Mouse (Mus musculus): ENCODE results near the gene Prdx2. TPM values are rescaled to one million over a fixed set of nuclear protein-coding genes. Genes with fewer than 3 reads are reported as not detected.

Prdx2 gene
- polyA plus RNA-seq, 1 experiment, result 164 TPM

DNA sequence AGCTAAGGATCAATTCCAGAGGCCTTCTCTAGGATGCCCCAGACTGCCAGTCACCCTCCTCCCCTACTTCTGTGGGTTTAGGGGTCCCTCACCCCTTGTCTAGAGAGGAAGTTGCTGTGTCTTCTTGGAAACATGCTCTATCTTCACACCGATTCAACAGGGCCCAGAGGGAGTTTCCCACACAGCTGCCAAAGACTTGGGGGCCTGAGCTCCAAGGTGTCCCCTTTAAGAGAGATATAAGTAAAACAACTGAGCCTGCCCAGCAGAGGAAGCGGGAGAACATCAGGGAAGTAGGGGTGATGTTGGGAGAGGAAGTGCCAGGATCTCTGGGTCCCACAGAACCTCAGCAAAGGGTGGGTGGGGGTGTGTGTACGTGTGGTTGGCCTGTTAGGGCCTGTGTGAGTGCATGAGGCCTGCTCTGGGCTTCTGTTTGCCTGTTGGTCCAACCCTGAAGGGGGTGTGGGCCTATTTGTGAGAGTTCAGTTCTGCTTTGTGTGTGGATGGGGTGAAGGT lies 13.2 kb downstream of the Prdx2 start:
- DNase-seq (ENCODE audit: low read depth in 1 of 2, low spot score in 2 of 2), result no peak
- H3K4me3 ChIP-seq (ENCODE audit: extremely low read depth, insufficient read depth, insufficient read length), result no peak overlapping the region
- TF ChIP-seq POLR2A (IDR thresholded peaks at IDR 0.05; ENCODE audit: low read depth, low read length) (no peak), CTCF (IDR thresholded peaks at IDR 0.05; ENCODE audit: extremely low read depth, insufficient read depth, insufficient read length, insufficient replicate concordance) (no peak)
- H3K36me3 ChIP-seq (ENCODE audit: control insufficient read depth, insufficient read depth, low read length), result no peaks in the 10 kb centered on the region
- peak overlapping the region; percentile 78 for H3K27ac ChIP-seq (ENCODE audit: insufficient read depth, low read length)
- 14% methylated on average over 3 of the region's 3 CpGs for WGBS
- H3K27me3 ChIP-seq (ENCODE audit: control insufficient read depth, insufficient read depth, low read length), result no peaks in the 10 kb centered on the region
- peaks cover 37% of the 10 kb centered on the region for H3K4me1 ChIP-seq (ENCODE audit: control insufficient read depth, insufficient read depth, insufficient read length)

DNA sequence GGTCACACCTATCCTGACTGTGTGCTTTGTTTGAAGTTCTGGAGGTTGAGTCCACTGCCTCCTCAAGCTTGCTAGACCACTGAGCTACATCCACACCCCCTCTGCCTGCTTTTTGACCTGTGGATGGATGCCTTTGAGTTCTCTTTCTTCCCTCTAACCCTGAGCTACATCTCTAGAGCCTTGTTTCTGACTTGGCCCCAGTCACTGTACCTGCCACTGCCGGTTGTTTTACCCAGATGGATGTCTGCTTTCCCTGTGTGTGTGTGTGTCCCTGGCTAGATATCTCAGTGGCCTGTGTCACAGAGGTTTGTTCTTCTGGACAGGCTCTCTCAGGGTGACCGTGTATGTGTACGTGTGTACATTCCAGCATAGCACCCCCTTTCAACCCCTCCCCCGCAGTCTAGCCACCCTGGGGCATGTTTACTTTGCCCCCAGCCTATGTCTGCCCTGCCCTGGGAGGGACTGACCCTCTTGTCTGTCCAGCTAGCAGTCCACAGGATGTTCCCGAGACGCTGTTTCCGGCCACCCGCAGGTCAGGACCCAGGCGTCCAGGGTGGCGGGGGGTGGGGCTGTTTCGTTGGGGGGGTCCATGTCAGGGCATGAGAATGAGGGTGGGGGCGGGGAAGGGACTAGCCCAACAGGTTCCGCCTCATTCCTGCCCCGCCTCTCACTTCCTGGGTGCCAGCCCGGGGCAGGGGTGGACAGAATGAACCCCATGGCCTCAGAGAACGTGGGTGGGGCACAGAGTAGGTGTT lies 15.1 kb downstream of the Prdx2 start:
- H3K4me3 ChIP-seq (ENCODE audit: extremely low read depth, insufficient read depth, insufficient read length), result no peak overlapping the region
- peak in 1 of 2 experiments; percentile 40 for DNase-seq (ENCODE audit: low read depth in 1 of 2, low spot score in 2 of 2)
- H3K27ac ChIP-seq (ENCODE audit: insufficient read depth, low read length), result peak overlapping the region; percentile 89
- TF ChIP-seq POLR2A (IDR thresholded peaks at IDR 0.05; ENCODE audit: low read depth, low read length), result no peak
- no peak for TF ChIP-seq CTCF (IDR thresholded peaks at IDR 0.05; ENCODE audit: extremely low read depth, insufficient read depth, insufficient read length, insufficient replicate concordance)
- no peaks in the 10 kb centered on the region for H3K36me3 ChIP-seq (ENCODE audit: control insufficient read depth, insufficient read depth, low read length)
- peaks cover 35% of the 10 kb centered on the region for H3K4me1 ChIP-seq (ENCODE audit: control insufficient read depth, insufficient read depth, insufficient read length)
- H3K27me3 ChIP-seq (ENCODE audit: control insufficient read depth, insufficient read depth, low read length), result no peaks in the 10 kb centered on the region
- 33% methylated on average over 16 of the region's 16 CpGs for WGBS

GRCm38 (mm10) chr8:84985049-84985683 lies 15.8 kb downstream of the Prdx2 start:
- no peak for TF ChIP-seq POLR2A (IDR thresholded peaks at IDR 0.05; ENCODE audit: low read depth, low read length)
- TF ChIP-seq CTCF (IDR thresholded peaks at IDR 0.05; ENCODE audit: extremely low read depth, insufficient read depth, insufficient read length, insufficient replicate concordance), result no peak

DNA sequence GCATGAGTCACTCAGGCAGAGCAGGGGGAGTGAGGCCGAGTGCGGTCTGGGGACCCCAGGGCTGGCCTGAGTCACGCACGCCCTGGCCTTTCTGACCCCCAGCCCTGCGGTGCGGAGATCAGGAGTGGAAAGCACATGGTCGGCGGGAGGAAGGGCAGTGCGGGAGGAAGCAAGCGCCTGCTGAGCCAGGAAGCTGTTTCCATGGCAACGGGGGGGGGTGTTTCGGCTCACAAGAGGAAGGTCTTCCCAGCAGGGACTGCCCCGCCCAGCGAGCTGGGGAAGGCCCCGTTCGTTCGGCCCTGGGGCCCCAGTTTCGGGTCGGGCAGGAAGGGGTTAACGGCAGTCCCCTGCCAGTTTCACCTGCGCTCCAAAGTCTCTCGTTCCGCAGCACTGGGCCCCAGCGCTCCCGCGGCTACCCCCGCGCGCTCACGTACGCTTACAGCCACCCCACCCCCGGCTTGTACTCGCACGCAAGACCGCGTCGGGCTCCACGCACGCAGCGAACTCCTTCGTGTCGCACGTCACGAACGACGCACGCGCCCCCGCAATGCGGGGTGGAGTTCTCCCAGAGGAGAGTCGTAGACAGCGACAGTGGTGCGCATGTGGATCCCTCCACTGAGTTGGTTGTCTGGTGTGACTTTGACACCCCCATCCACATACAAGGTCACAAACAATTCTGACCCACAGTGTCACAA lies 16.4 kb downstream of the Prdx2 start:
- DNase-seq (ENCODE audit: low read depth in 1 of 2, low spot score in 2 of 2), result peak; percentile 94 to 96
- Histone ChIP-seq H3K4me1 (ENCODE audit: control insufficient read depth, insufficient read depth, insufficient read length) (peaks cover 29% of the 10 kb centered on the region), H3K27ac (ENCODE audit: insufficient read depth, low read length) (peak overlapping the region; percentile 89), H3K36me3 (ENCODE audit: control insufficient read depth, insufficient read depth, low read length) (no peaks in the 10 kb centered on the region), H3K4me3 (ENCODE audit: extremely low read depth, insufficient read depth, insufficient read length) (peak overlapping the region; percentile 64), H3K27me3 (ENCODE audit: control insufficient read depth, insufficient read depth, low read length) (no peaks in the 10 kb centered on the region)
- under 1% methylated on average over 53 of the region's 53 CpGs for WGBS
- no peak for TF ChIP-seq CTCF (IDR thresholded peaks at IDR 0.05; ENCODE audit: extremely low read depth, insufficient read depth, insufficient read length, insufficient replicate concordance)
- TF ChIP-seq POLR2A (IDR thresholded peaks at IDR 0.05; ENCODE audit: low read depth, low read length), result peak; percentile 38; the same call in 1 of the 2 replicates

More at GRCm38 (mm10) chr8:84985049-84985683, 15.8 kb downstream of the Prdx2 start:
- no peak for DNase-seq (ENCODE audit: low read depth in 1 of 2, low spot score in 2 of 2)
- H3K36me3 ChIP-seq (ENCODE audit: control insufficient read depth, insufficient read depth, low read length), result no peaks in the 10 kb centered on the region
- peak overlapping the region; percentile 64 for H3K4me3 ChIP-seq (ENCODE audit: extremely low read depth, insufficient read depth, insufficient read length)
- WGBS, result 3% methylated on average over 23 of the region's 23 CpGs
- peaks cover 32% of the 10 kb centered on the region for H3K4me1 ChIP-seq (ENCODE audit: control insufficient read depth, insufficient read depth, insufficient read length)
- peak overlapping the region; percentile 89 for H3K27ac ChIP-seq (ENCODE audit: insufficient read depth, low read length)
- no peaks in the 10 kb centered on the region for H3K27me3 ChIP-seq (ENCODE audit: control insufficient read depth, insufficient read depth, low read length)

GRCm38 (mm10) chr8:84986379-84986945 lies 17.1 kb downstream of the Prdx2 start:
- H3K36me3 ChIP-seq (ENCODE audit: control insufficient read depth, insufficient read depth, low read length), result no peaks in the 10 kb centered on the region
- H3K27me3 ChIP-seq (ENCODE audit: control insufficient read depth, insufficient read depth, low read length), result no peaks in the 10 kb centered on the region
- no peak for TF ChIP-seq CTCF (IDR thresholded peaks at IDR 0.05; ENCODE audit: extremely low read depth, insufficient read depth, insufficient read length, insufficient replicate concordance)
- no peak for TF ChIP-seq POLR2A (IDR thresholded peaks at IDR 0.05; ENCODE audit: low read depth, low read length)
- peaks cover 24% of the 10 kb centered on the region for H3K4me1 ChIP-seq (ENCODE audit: control insufficient read depth, insufficient read depth, insufficient read length)
- DNase-seq (ENCODE audit: low read depth in 1 of 2, low spot score in 2 of 2), result no peak
- 29% methylated on average over 8 of the region's 8 CpGs for WGBS
- peak overlapping the region; percentile 89 for H3K27ac ChIP-seq (ENCODE audit: insufficient read depth, low read length)
- peak overlapping the region; percentile 64; the same call in 1 of the 2 replicates for H3K4me3 ChIP-seq (ENCODE audit: extremely low read depth, insufficient read depth, insufficient read length)

DNA sequence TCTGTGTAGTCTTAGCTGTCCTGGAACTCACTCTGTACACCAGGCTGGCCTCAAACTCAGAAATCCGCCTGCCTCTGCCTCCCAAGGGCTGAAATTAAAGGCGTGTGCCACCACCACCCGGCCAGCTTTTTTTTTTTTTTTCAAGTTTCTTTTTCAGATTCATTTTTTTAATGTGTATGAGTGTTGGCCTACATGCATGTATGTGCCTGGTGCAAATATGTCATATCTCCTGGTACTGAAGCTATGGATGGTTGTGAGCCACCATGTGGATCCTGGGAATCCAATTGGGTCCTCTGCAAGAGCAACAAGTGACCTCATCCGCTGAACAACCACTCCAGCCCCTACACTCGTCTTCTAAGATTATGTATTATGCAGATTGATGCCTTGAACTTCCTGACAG lies 18.0 kb downstream of the Prdx2 start:
- peaks cover 17% of the 10 kb centered on the region for H3K4me1 ChIP-seq (ENCODE audit: control insufficient read depth, insufficient read depth, insufficient read length)
- H3K4me3 ChIP-seq (ENCODE audit: extremely low read depth, insufficient read depth, insufficient read length), result no peak overlapping the region
- WGBS, result 80% methylated on average over 5 of the region's 5 CpGs
- no peak overlapping the region for H3K27ac ChIP-seq (ENCODE audit: insufficient read depth, low read length)
- H3K36me3 ChIP-seq (ENCODE audit: control insufficient read depth, insufficient read depth, low read length), result no peaks in the 10 kb centered on the region
- no peaks in the 10 kb centered on the region for H3K27me3 ChIP-seq (ENCODE audit: control insufficient read depth, insufficient read depth, low read length)
- DNase-seq (ENCODE audit: low read depth in 1 of 2, low spot score in 2 of 2), result no peak
- TF ChIP-seq POLR2A (IDR thresholded peaks at IDR 0.05; ENCODE audit: low read depth, low read length), result no peak

Measured in spleen, adult 2 months (tissue).